9 mouse cellular contexts compared by ENCODE assay signal in genomic region chr2:30436156-30436545, GRCm38 (mm10). TPM values are rescaled to one million over a fixed set of nuclear protein-coding genes. Genes with fewer than 3 reads are reported as not detected.
DNase-seq lines count a peak whose midpoint lies in the region; ATAC-seq and TF ChIP-seq lines count a peak whose summit lies in the region.
"Had no signal": no experiment of that assay in that cellular context is flagged by ENCODE, and none has a peak within 500 bp of the region (broad histone marks: within the 10 kb centered on the region; RNA-seq: fewer than 3 reads in every experiment).

No protein-coding gene starts in this region.

- H3K27ac ChIP-seq in gastrocnemius, adult 2 months, result peak overlapping the region; percentile 39; the same call in 1 of the 2 replicates
- H3K27ac ChIP-seq in midbrain, embryonic 11.5 days (ENCODE audit: low read depth, low read length), result no peak overlapping the region

- H3K36me3 ChIP-seq in midbrain, embryonic 11.5 days (ENCODE audit: control insufficient read depth, insufficient read depth, low read length), result peaks cover 20% of the 10 kb centered on the region

- H3K4me1 ChIP-seq in midbrain, embryonic 11.5 days (ENCODE audit: control insufficient read depth, insufficient read depth, low read length), result peaks cover 10% of the 10 kb centered on the region

- no peak; the same call in 1 of the 2 replicates for TF ChIP-seq CTCF in gastrocnemius, adult 2 months (IDR thresholded peaks at IDR 0.05)

- no peak overlapping the region for H3K4me3 ChIP-seq in gastrocnemius, adult 2 months
- no peak overlapping the region for H3K4me3 ChIP-seq in midbrain, embryonic 11.5 days (ENCODE audit: low read depth, low read length)

- 81% methylated on average over 5 of the region's 5 CpGs for WGBS in midbrain, embryonic 11.5 days

- DNase-seq in gastrocnemius, adult 2 months, result peak; percentile 67
- no peak for DNase-seq in gastrocnemius, postnatal 25 days
- peak; percentile 71 for DNase-seq in urinary bladder, postnatal 14 days (ENCODE audit: low spot score)
- DNase-seq in urinary bladder, adult 2 months (ENCODE audit: low spot score), result no peak
- DNase-seq in kidney, adult 9 months, result peak; percentile 92
- peak; percentile 56 for DNase-seq in yolk sac, embryonic 10.5 days (ENCODE audit: low spot score)
- DNase-seq in midbrain, embryonic 11.5 days (ENCODE audit: low spot score, missing footprints), result no peak
- DNase-seq in embryo, embryonic 11 days, result no peak

- intact Hi-C loops in gastrocnemius, adult 2 months (cut with DNase I), result loop anchor here (1.0 to 5.0 kb wide), 2 partner anchors 358 to 496 kb away; no protein-coding TSS in a partner anchor

- no peak overlapping the region for H3K9ac ChIP-seq in midbrain, embryonic 11.5 days (ENCODE audit: low read length)

- no peak for ATAC-seq in midbrain, embryonic 11.5 days (ENCODE audit: low FRiP score)

- no peaks in the 10 kb centered on the region for H3K9me3 ChIP-seq in midbrain, embryonic 11.5 days (ENCODE audit: control insufficient read depth, low read length)

- H3K27me3 ChIP-seq in midbrain, embryonic 11.5 days (ENCODE audit: control insufficient read depth, insufficient read depth, low read length), result no peaks in the 10 kb centered on the region

- no peak overlapping the region for H3K4me2 ChIP-seq in midbrain, embryonic 11.5 days

RNA-seq across cellular contexts. Expression of gene Ptpa, which starts 20.3 kb away (rescaled TPM):
- total RNA-seq in gastrocnemius, adult 2 months (2021), result 10 to 100 TPM; 48.9 to 86.1 TPM
- total RNA-seq in gastrocnemius, postnatal 25 days (2021), result 10 to 100 TPM; 67.1 to 68.5 TPM
- polyA plus RNA-seq in urinary bladder, adult 2 months (2012; rRNA removed), result 90.0 and 93.9 TPM in 2 replicates
- 50.7 and 54.3 TPM in 2 replicates for polyA plus RNA-seq in midbrain, embryonic 11.5 days (2014; fragmentation: Nextera tagmentation; extraction: Ambion mirVana)

RNA-seq across cellular contexts. Expression of gene Crat, which starts 20.5 kb away (rescaled TPM):
- total RNA-seq in gastrocnemius, adult 2 months (2021), result 100 to 1,000 TPM; 362 to 422 TPM
- 100 to 1,000 TPM; 315 to 363 TPM for total RNA-seq in gastrocnemius, postnatal 25 days (2021)
- polyA plus RNA-seq in urinary bladder, adult 2 months (2012; rRNA removed), result 27.3 and 38.1 TPM in 2 replicates
- 23.7 and 24.2 TPM in 2 replicates for polyA plus RNA-seq in midbrain, embryonic 11.5 days (2014; fragmentation: Nextera tagmentation; extraction: Ambion mirVana)

RNA-seq across cellular contexts. Expression of gene Ier5l, which starts 37.9 kb away (rescaled TPM):
- 1 to 10 TPM in 1 of 2 experiments, under 1 TPM in 1; 0.97 to 1.1 TPM for total RNA-seq in gastrocnemius, adult 2 months (2021)
- total RNA-seq in gastrocnemius, postnatal 25 days (2021), result 1 to 10 TPM; 2.1 to 2.5 TPM
- 10.7 and 11.0 TPM in 2 replicates for polyA plus RNA-seq in urinary bladder, adult 2 months (2012; rRNA removed)
- 4.9 and 5.0 TPM in 2 replicates for polyA plus RNA-seq in midbrain, embryonic 11.5 days (2014; fragmentation: Nextera tagmentation; extraction: Ambion mirVana)
- total RNA-seq: MEL had no signal

RNA-seq across cellular contexts. Expression of gene Dolpp1, which starts 44.1 kb away (rescaled TPM):
- total RNA-seq in gastrocnemius, adult 2 months (2021), result 1 to 10 TPM; 5.3 to 6.1 TPM
- 1 to 10 TPM; 5.2 to 6.8 TPM for total RNA-seq in gastrocnemius, postnatal 25 days (2021)
- 18.9 and 27.3 TPM in 2 replicates for polyA plus RNA-seq in urinary bladder, adult 2 months (2012; rRNA removed)
- 41.1 and 45.8 TPM in 2 replicates for polyA plus RNA-seq in midbrain, embryonic 11.5 days (2014; fragmentation: Nextera tagmentation; extraction: Ambion mirVana)

Comparison
In these comparisons a context has a peak if more than half of its experiments do, and no peak if none do; other contexts are left out.
1. DNase-seq: peak in gastrocnemius, adult 2 months (single experiment), urinary bladder, postnatal 14 days (single experiment), kidney, adult 9 months (single experiment) and yolk sac, embryonic 10.5 days (single experiment); none in gastrocnemius, postnatal 25 days (single experiment), urinary bladder, adult 2 months (single experiment), midbrain, embryonic 11.5 days (single experiment) and embryo, embryonic 11 days (single experiment).